Mouse (Mus musculus) MEL (cell line): ENCODE measurements around the gene Pik3r3. TPM values are rescaled to one million over a fixed set of nuclear protein-coding genes. Genes with fewer than 3 reads are reported as not detected.
"Not testable (repeated sequence)": the region's sequence is repeated elsewhere in the genome, so short reads cannot be mapped to it uniquely, and the experiment has no call there.

Experiments used
- DNase-seq: peaks from one replicate; pipeline ENCODE4 v3.0.0; 2011; ENCODE audit warnings: low read depth, low spot score
- H3K27ac ChIP-seq: 2 replicates; pipeline ENCODE4 v1.5.1; 2012; ENCODE audit warnings: low read depth, mild to moderate bottlenecking, control low read depth, low read length, moderate library complexity; ENCODE audit not compliant: control insufficient read depth
- H3K27me3 ChIP-seq, 2 experiments: fragments of 150-350 bp in 1 of 2; sonication (generic) in 1 of 2; 2 replicates each; pipeline ENCODE4 v1.6.1; 2012; ENCODE audit warnings: low read length in 2 of 2, mild to moderate bottlenecking in 2 of 2, improper control_type of control experiment in 1 of 2, moderate library complexity in 1 of 2; ENCODE audit not compliant: insufficient read depth in 2 of 2, control insufficient read depth in 1 of 2
- H3K36me3 ChIP-seq, 2 experiments: 2 replicates each; pipeline ENCODE4 v1.6.1; 2012 to 2014; ENCODE audit warnings: low read length in 2 of 2, improper control_type of control experiment in 1 of 2, inconsistent platforms in 1 of 2, mild to moderate bottlenecking in 1 of 2; ENCODE audit not compliant: insufficient read depth in 2 of 2, control insufficient read depth in 1 of 2
- H3K4me1 ChIP-seq, 2 experiments: fragments of 150-350 bp in 1 of 2; sonication (generic) in 1 of 2; 2 replicates each; pipeline ENCODE4 v1.6.1; 2012; ENCODE audit warnings: low read length in 2 of 2, improper control_type of control experiment in 1 of 2, mild to moderate bottlenecking in 1 of 2; ENCODE audit not compliant: insufficient read depth in 2 of 2, control insufficient read depth in 1 of 2
- H3K4me3 ChIP-seq, 2 experiments: fragments of 150-350 bp in 1 of 2; sonication (generic) in 1 of 2; 2 replicates each; pipeline ENCODE4 v1.5.1; 2012; ENCODE audit warnings: low read depth in 2 of 2, low read length in 2 of 2, mild to moderate bottlenecking in 2 of 2, moderate library complexity in 2 of 2, control low read depth in 1 of 2, improper control_type of control experiment in 1 of 2; ENCODE audit not compliant: control insufficient read depth in 1 of 2, insufficient read depth in 1 of 2
- H3K79me2 ChIP-seq: 2 replicates; pipeline ENCODE4 v1.6.1; 2012; ENCODE audit warnings: mild to moderate bottlenecking, low read length, moderate library complexity; ENCODE audit not compliant: control insufficient read depth, poor library complexity, insufficient read depth
- H3K9ac ChIP-seq: 2 replicates; pipeline ENCODE4 v1.6.1; 2012; ENCODE audit warnings: low read depth, mild to moderate bottlenecking, control low read depth, low read length, moderate library complexity; ENCODE audit not compliant: control insufficient read depth, poor library complexity, severe bottlenecking
- H3K9me3 ChIP-seq: fragments of 150-350 bp; sonication (generic); replicated peaks from 2 replicates; pipeline ENCODE4 v1.6.1; 2012; ENCODE audit warnings: mild to moderate bottlenecking, low read length, improper control_type of control experiment, moderate library complexity; ENCODE audit not compliant: insufficient read depth
- CHD1 ChIP-seq: IDR thresholded peaks from 2 replicates; pipeline ENCODE4 v1.6.1; 2012; ENCODE audit warnings: low read depth, mild to moderate bottlenecking, inconsistent platforms, low read length, improper control_type of control experiment
- EP300 ChIP-seq, 2 experiments: IDR thresholded peaks; 2 replicates each; pipeline ENCODE4 v1.6.1; 2011; ENCODE audit warnings: improper control_type of control experiment in 2 of 2, low read length in 2 of 2, low read depth in 1 of 2, mild to moderate bottlenecking in 1 of 2
- HCFC1 ChIP-seq: IDR thresholded peaks from 2 replicates; pipeline ENCODE4 v1.6.1; 2012; ENCODE audit warnings: low read depth, mild to moderate bottlenecking, inconsistent platforms, low read length, improper control_type of control experiment, moderate library complexity
- MAFK ChIP-seq: IDR thresholded peaks from 2 replicates; pipeline ENCODE4 v1.6.1; 2011; ENCODE audit warnings: low read depth, mild to moderate bottlenecking, low read length, improper control_type of control experiment, borderline replicate concordance
- MAX ChIP-seq: IDR thresholded peaks from 2 replicates; pipeline ENCODE4 v1.6.1; 2011; ENCODE audit warnings: low read length, improper control_type of control experiment
- MAZ ChIP-seq: IDR thresholded peaks from 2 replicates; pipeline ENCODE4 v1.6.1; 2012; ENCODE audit warnings: low read depth, mild to moderate bottlenecking, inconsistent platforms, low read length, improper control_type of control experiment
- MEF2A ChIP-seq: IDR thresholded peaks from 2 replicates; pipeline ENCODE4 v1.6.1; 2014; ENCODE audit warnings: low read depth, mild to moderate bottlenecking, inconsistent platforms, low read length, improper control_type of control experiment; ENCODE audit not compliant: poor library complexity, insufficient replicate concordance, severe bottlenecking; ENCODE audit errors: extremely low read depth
- MYB ChIP-seq: IDR thresholded peaks from 2 replicates; pipeline ENCODE4 v1.6.1; 2011; ENCODE audit warnings: mild to moderate bottlenecking, low read depth, low read length, improper control_type of control experiment
- MYC ChIP-seq: IDR thresholded peaks from 2 replicates; pipeline ENCODE4 v1.6.1; 2011; ENCODE audit warnings: low read depth, mild to moderate bottlenecking, low read length, improper control_type of control experiment, moderate library complexity
- NELFE ChIP-seq: IDR thresholded peaks from 2 replicates; pipeline ENCODE4 v1.6.1; 2011; ENCODE audit warnings: low read depth, low read length, improper control_type of control experiment
- POLR2A ChIP-seq, 2 experiments: IDR thresholded peaks; 2 replicates each; pipeline ENCODE4 v1.6.1; 2011 to 2012; ENCODE audit warnings: low read length in 2 of 2, mild to moderate bottlenecking in 2 of 2, control low read depth in 1 of 2, improper control_type of control experiment in 1 of 2, low read depth in 1 of 2, moderate library complexity in 1 of 2; ENCODE audit not compliant: control insufficient read depth in 1 of 2, insufficient read depth in 1 of 2, poor library complexity in 1 of 2
- POLR2AphosphoS2 ChIP-seq: IDR thresholded peaks from 2 replicates; pipeline ENCODE4 v1.6.1; 2011; ENCODE audit warnings: low read length, improper control_type of control experiment
- POLR2AphosphoS5 ChIP-seq: IDR thresholded peaks from 2 replicates; pipeline ENCODE4 v1.6.1; 2012; ENCODE audit warnings: low read depth, borderline replicate concordance, mild to moderate bottlenecking, inconsistent platforms, low read length, moderate library complexity, mixed read lengths
- RAD21 ChIP-seq: IDR thresholded peaks from 2 replicates; pipeline ENCODE4 v1.6.1; 2011; ENCODE audit warnings: mild to moderate bottlenecking, low read depth, low read length, improper control_type of control experiment
- TBP ChIP-seq: IDR thresholded peaks from 2 replicates; pipeline ENCODE4 v1.8.0; 2011; ENCODE audit warnings: low read depth, low read length, improper control_type of control experiment
- USF1 ChIP-seq: IDR thresholded peaks from 2 replicates; pipeline ENCODE4 v1.6.1; 2014; ENCODE audit warnings: low read depth, mild to moderate bottlenecking, inconsistent platforms, low read length, improper control_type of control experiment, moderate library complexity
- ZC3H11A ChIP-seq: IDR thresholded peaks from 2 replicates; pipeline ENCODE4 v1.6.1; 2012; ENCODE audit warnings: low read depth, mild to moderate bottlenecking, inconsistent platforms, low read length, improper control_type of control experiment
- ZKSCAN1 ChIP-seq: IDR thresholded peaks from 2 replicates; pipeline ENCODE4 v1.6.1; 2012; ENCODE audit warnings: low read depth, mild to moderate bottlenecking, inconsistent platforms, low read length, improper control_type of control experiment, moderate library complexity
- ZMIZ1 ChIP-seq: IDR thresholded peaks from 2 replicates; pipeline ENCODE4 v1.6.1; 2012; ENCODE audit warnings: low read depth, mild to moderate bottlenecking, inconsistent platforms, low read length, improper control_type of control experiment, moderate library complexity
- polyA plus RNA-seq, 2 experiments: library from polyadenylated mRNA; stranded (reverse) in 1 of 2; unstranded in 1 of 2; fragments of >175 nt in 1 of 2; fragments of >200 nt in 1 of 2; gene quantifications; 2 replicates each; pipeline versions ENCODE4 v1.2.1 to v1.2.4; 2012; ENCODE audit warnings: low replicate concordance in 2 of 2, low read depth in 1 of 2; ENCODE audit not compliant: insufficient read length in 2 of 2, insufficient read depth in 1 of 2, missing spikeins in 1 of 2
- total RNA-seq: library from RNA; depleted of rRNA; stranded (reverse); fragments of 300-350 nt; gene quantifications from 2 replicates; pipeline ENCODE4 v1.2.3, GENCODE M21; 2012

Gene Pik3r3
- total and polyA plus RNA-seq, 3 experiments: 2.1 to 2.5 TPM; not detected in 1

- TF ChIP-seq MYB (no peak), TBP (no peak), MYC (no peak), MAFK (no peak), ZKSCAN1 (no peak), HCFC1 (no peak), MAZ (no peak), ZC3H11A (no peak), USF1 (no peak), NELFE (no peak), EP300 (IDR thresholded peaks at IDR 0.05; ENCODE audit: low read depth in 1 of 2, low read length in 2 of 2) (no peak), POLR2AphosphoS2 (no peak), RAD21 (no peak), CHD1 (no peak), MAX (no peak), POLR2AphosphoS5 (no peak), POLR2A (IDR thresholded peaks at IDR 0.05; ENCODE audit: control insufficient read depth in 1 of 2, insufficient read depth in 1 of 2, low read depth in 1 of 2, low read length in 2 of 2, poor library complexity in 1 of 2) (no peak), ZMIZ1 (no peak), MEF2A (no peak)
- Histone ChIP-seq H3K27me3 (no peaks in the 10 kb centered on the region), H3K4me1 (peaks cover 7 to 8% of the 10 kb centered on the region in 2 experiments; a peak in 3 of 4 replicates), H3K27ac (no peak overlapping the region), H3K4me3 (no peak overlapping the region), H3K9me3 (no peaks in the 10 kb centered on the region), H3K79me2 (peaks cover 4% of the 10 kb centered on the region; the same call in 1 of the 2 replicates), H3K9ac (no peak overlapping the region), H3K36me3 (peaks cover 0 to 13% of the 10 kb centered on the region in 2 experiments; a peak in 2 of 4 replicates)
- peak; percentile 30 for DNase-seq
These were observed 4.4 kb upstream of the Pik3r3 start for GRCm38 (mm10) chr4:116217046-116217445.

DNA sequence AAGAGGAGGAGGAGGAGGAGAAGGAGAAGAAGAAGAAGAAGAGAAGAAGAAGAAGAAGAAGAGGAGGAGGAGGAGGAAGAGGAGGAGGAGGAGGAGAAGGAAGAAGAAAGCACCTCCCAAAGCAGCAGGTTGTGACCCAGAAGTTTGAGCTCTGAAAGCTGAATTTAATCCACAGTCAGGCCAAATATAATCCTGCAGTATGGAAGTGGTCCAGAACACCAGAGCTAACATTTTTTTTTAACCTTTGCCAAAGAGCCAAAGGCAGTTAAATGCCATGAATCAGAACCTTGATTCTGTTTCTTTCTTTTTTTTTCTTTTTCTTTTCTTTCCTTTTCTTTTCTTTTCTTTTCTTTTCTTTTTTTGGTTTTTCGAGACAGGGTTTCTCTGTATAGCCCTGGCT lies 3.8 kb upstream of the Pik3r3 start:
- H3K27ac ChIP-seq, H3K27me3 ChIP-seq, DNase-seq: not testable (repeated sequence)

More for the DNA sequence above, 3.8 kb upstream of the Pik3r3 start:
- not testable (repeated sequence) for H3K9me3 ChIP-seq, H3K9ac ChIP-seq, H3K79me2 ChIP-seq, H3K4me3 ChIP-seq, H3K4me1 ChIP-seq, H3K36me3 ChIP-seq
